Mouse (Mus musculus) forebrain, embryonic 12.5 days (tissue): ENCODE data around the gene Slc23a2. TPM values are rescaled to one million over a fixed set of nuclear protein-coding genes. Genes with fewer than 3 reads are reported as not detected.

Source experiments
- ATAC-seq: fragments of 200-750 bp; cut with Nextera tagmentation; 2 replicates; pipeline ENCODE4 v1.8.0; 2017; ENCODE audit warnings: moderate TSS enrichment; ENCODE audit not compliant: low FRiP score
- H3K27ac ChIP-seq: fragments of 300-500 bp; sonication (generic); 2 replicates; pipeline ENCODE4 v1.5.1; 2016; ENCODE audit warnings: mild to moderate bottlenecking
- H3K27me3 ChIP-seq: fragments of 300-500 bp; sonication (generic); 2 replicates; pipeline ENCODE4 v1.6.1; 2016; ENCODE audit warnings: mild to moderate bottlenecking
- H3K36me3 ChIP-seq: fragments of 300-500 bp; sonication (generic); replicated peaks from 2 replicates; pipeline ENCODE4 v1.6.1; 2016; ENCODE audit warnings: mild to moderate bottlenecking
- H3K4me1 ChIP-seq: fragments of 300-500 bp; sonication (generic); 2 replicates; pipeline ENCODE4 v1.6.1; 2016
- H3K4me2 ChIP-seq: fragments of 300-500 bp; sonication (generic); 2 replicates; pipeline ENCODE4 v1.6.1; 2016; ENCODE audit warnings: mild to moderate bottlenecking, moderate library complexity
- H3K4me3 ChIP-seq: fragments of 300-500 bp; sonication (generic); replicated peaks from 2 replicates; pipeline ENCODE4 v1.5.1; 2016; ENCODE audit warnings: mild to moderate bottlenecking
- H3K9ac ChIP-seq: fragments of 300-500 bp; sonication (generic); 2 replicates; pipeline ENCODE4 v1.6.1; 2016; ENCODE audit warnings: mild to moderate bottlenecking
- H3K9me3 ChIP-seq: fragments of 300-500 bp; sonication (generic); 2 replicates; pipeline ENCODE4 v1.6.1; 2016
- WGBS: fragments of 180-500 bp; shearing (Covaris S2); methylation state at CpG from one replicate; pipeline ENCODE4 v1.1.7; 2016; 5-methylcytosine and 5-hydroxymethylcytosine counted together
- polyA plus RNA-seq: library from polyadenylated mRNA; unstranded; fragments of >200 nt; fragmentation: Nextera tagmentation; extraction: Ambion mirVana; gene quantifications from 2 replicates; pipeline ENCODE4 v1.2.1, GENCODE M21; 2016

Slc23a2 gene
- polyA plus RNA-seq, result 14.6 and 18.5 TPM in 2 replicates

DNA sequence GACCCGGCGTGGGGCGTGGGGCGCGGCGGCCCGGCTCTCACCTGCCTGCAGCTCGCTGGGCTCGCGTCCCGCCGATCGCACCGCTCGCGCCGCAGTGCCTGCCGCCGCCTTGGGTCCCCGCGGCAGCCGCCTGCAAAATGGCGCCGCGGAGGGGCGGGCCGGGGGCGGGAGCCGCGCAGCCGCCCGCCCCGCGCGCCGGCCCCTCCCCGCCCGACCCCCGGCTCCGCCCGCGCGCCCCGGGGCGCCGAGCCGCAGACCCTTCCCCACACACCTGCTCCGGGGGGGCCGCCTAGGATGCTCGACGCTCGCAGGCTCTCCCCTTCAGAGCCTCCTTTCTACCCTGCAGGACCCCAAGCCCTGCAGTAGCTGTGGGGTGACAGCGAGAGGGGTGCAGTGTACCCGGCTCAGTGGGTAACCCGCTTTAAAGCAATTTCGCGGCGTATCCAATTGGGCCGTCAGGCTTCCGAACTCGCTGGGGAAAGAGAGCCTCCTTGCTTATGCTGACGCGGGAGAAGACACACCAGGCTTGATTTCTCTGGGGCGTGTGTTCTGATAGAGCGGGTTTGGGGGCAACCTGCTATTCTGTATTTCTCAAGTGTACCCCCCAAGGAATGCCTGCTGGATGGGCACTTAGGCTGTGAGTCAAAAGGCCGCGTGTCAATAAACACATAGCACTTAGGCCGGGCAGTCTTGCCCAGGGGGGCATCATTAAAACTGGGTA is at the start of gene Slc23a2:
TSS of gene Slc23a2 (minus strand) at position 138 of the 721 bp plus-strand sequence.
- H3K27ac ChIP-seq, result no peak within 1 kb of the TSS
- under 1% methylated on average over 62 of the region's 68 CpGs for WGBS

DNA sequence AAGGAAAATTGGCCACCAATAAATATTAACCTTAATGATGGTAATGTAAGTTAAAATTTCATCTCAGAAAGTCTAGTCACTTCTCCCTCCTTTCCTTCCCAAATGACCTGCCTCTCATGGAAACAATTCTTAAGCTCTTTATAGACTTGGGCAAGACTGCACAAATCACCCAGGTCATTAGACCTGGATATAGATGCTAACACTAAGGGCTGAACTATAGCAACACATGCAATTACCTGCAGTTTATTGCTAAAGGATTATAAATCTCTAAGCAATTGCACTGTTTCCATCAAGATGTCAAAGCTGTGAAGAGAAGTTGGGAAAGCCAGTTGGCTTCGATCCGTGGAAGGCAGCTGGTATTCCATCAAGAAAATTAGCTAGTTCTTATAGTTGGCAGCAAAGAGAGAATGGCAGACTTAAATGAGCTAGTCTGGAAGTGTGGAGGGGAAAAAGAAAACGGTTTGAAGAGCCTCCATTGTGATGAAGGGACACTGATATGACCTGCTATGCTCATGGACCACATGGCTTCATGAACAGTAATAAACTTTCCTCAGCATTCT is 45.8 kb upstream of the Slc23a2 start:
- no peak for ATAC-seq
- Histone ChIP-seq H3K27ac (no peak overlapping the region), H3K4me1 (no peaks in the 10 kb centered on the region), H3K36me3 (no peaks in the 10 kb centered on the region), H3K27me3 (no peaks in the 10 kb centered on the region), H3K4me2 (no peak overlapping the region), H3K9ac (no peak overlapping the region), H3K4me3 (no peak overlapping the region), H3K9me3 (no peaks in the 10 kb centered on the region)
- 85% methylated on average over 3 of the region's 3 CpGs for WGBS

More for the DNA sequence above, at the start of gene Slc23a2:
- H3K27me3 ChIP-seq, result peaks cover 12% of the 10 kb centered on the region; the same call in 1 of the 2 replicates
- peak within 1 kb of the TSS; percentile 69 for H3K4me2 ChIP-seq
- H3K36me3 ChIP-seq, result no peaks in the 10 kb centered on the region
- peak within 1 kb of the TSS; percentile 90 for H3K4me3 ChIP-seq
- peak; percentile 85 for ATAC-seq
- H3K9ac ChIP-seq, result peak within 1 kb of the TSS; percentile 93
- no peaks in the 10 kb centered on the region for H3K9me3 ChIP-seq
- H3K4me1 ChIP-seq, result peaks cover 19% of the 10 kb centered on the region

DNA sequence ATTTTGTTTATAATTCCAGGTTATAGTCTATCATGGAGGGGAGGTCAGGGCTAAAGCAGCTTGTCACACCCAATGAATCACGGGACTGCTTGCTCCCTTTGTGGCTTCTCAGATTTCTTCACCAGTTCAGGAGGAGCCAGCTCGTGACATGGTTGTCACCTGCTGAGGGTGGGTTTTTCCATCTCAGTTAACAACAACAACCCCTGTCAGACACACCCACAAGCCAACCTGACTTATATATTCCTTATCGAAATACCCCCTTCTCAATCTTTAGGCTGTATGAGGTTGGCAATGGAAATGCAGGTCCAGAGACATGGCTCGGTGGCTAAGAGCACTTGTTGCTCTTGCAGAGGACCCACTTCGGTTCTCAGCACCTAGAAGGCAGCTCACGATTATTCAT is 39.0 kb upstream of the Slc23a2 start:
- H3K9me3 ChIP-seq, result no peaks in the 10 kb centered on the region
- no peak overlapping the region for H3K4me2 ChIP-seq
- no peaks in the 10 kb centered on the region for H3K4me1 ChIP-seq
- no peak for ATAC-seq
- no peak overlapping the region for H3K4me3 ChIP-seq
- H3K9ac ChIP-seq, result no peak overlapping the region
- no peaks in the 10 kb centered on the region for H3K27me3 ChIP-seq
- WGBS, result 81% methylated on average over 6 of the region's 6 CpGs
- no peaks in the 10 kb centered on the region for H3K36me3 ChIP-seq
- no peak overlapping the region for H3K27ac ChIP-seq

- Histone ChIP-seq H3K4me2 (no peak overlapping the region), H3K27me3 (no peaks in the 10 kb centered on the region), H3K9me3 (no peaks in the 10 kb centered on the region), H3K4me1 (no peaks in the 10 kb centered on the region), H3K9ac (no peak overlapping the region), H3K27ac (no peak overlapping the region), H3K36me3 (no peaks in the 10 kb centered on the region), H3K4me3 (no peak overlapping the region)
- 77% methylated on average over 1 of the region's 1 CpGs for WGBS
- no peak for ATAC-seq
Measured at GRCm38 (mm10) chr2:132180463-132181205, 35.7 kb upstream of the Slc23a2 start.

DNA sequence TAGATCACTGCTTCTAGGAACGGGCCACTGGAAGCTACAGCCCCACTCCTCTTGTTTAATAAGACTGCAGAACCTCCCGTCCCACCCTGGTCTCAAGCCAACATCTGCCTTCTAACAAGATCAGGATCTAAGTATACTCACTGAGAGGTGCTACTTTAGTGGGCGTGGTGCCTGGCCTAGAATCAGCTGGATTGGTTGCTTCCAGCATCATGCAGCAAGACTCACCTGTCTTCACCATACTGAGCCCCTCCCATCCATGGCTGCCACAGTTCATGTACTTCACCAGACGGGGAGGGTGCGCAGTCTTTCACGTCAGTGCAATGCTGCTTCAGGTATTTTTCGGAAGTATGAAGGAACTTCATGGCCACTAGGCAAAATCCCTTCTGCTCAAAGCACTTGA is 34.5 kb upstream of the Slc23a2 start:
- Histone ChIP-seq H3K27me3 (no peaks in the 10 kb centered on the region), H3K27ac (no peak overlapping the region), H3K4me3 (no peak overlapping the region), H3K4me2 (no peak overlapping the region), H3K4me1 (no peaks in the 10 kb centered on the region), H3K9ac (no peak overlapping the region), H3K9me3 (no peaks in the 10 kb centered on the region), H3K36me3 (no peaks in the 10 kb centered on the region)
- WGBS, result 90% methylated on average over 7 of the region's 7 CpGs
- ATAC-seq, result no peak

- 88% methylated on average over 9 of the region's 9 CpGs for WGBS
- H3K36me3 ChIP-seq, result no peaks in the 10 kb centered on the region
- H3K4me3 ChIP-seq, result no peak overlapping the region
- ATAC-seq, result no peak
- H3K27ac ChIP-seq, result no peak overlapping the region
- H3K9ac ChIP-seq, result no peak overlapping the region
- no peak overlapping the region for H3K4me2 ChIP-seq
- no peaks in the 10 kb centered on the region for H3K4me1 ChIP-seq
- no peaks in the 10 kb centered on the region for H3K9me3 ChIP-seq
- no peaks in the 10 kb centered on the region for H3K27me3 ChIP-seq
Measured at GRCm38 (mm10) chr2:132177406-132177805, 32.5 kb upstream of the Slc23a2 start.

DNA sequence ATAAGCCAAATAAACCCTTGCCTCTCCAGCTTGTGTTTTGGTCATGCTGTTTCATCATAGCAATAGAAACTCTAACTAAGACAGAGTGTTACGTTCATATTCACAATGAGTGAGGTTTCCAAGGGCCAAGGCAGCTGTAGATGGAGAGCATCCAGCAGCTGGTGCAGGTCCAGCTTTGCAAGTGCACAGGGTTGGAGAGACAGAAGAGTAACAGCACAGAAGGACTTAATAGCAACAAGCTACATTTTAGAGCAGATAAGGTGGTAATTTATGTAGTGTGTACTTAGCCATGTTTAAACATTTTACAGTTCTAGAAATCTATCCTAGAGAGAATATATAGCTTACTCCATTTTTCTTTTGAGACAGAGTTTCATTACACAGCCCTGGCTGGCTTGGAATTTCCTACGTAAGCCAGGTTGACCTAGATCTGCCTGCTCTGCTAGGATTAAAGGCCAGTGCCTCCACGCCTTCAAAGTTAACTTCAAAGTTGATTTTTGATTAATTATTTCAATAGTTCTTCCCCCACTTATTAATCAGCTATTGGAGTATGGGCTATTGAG is 31.5 kb upstream of the Slc23a2 start:
- H3K9me3 ChIP-seq, result no peaks in the 10 kb centered on the region
- no peaks in the 10 kb centered on the region for H3K4me1 ChIP-seq
- no peak overlapping the region for H3K27ac ChIP-seq
- no peak for ATAC-seq
- WGBS, result 84% methylated on average over 3 of the region's 3 CpGs
- H3K4me3 ChIP-seq, result no peak overlapping the region
- H3K9ac ChIP-seq, result no peak overlapping the region
- no peaks in the 10 kb centered on the region for H3K36me3 ChIP-seq
- no peaks in the 10 kb centered on the region for H3K27me3 ChIP-seq
- H3K4me2 ChIP-seq, result no peak overlapping the region

DNA sequence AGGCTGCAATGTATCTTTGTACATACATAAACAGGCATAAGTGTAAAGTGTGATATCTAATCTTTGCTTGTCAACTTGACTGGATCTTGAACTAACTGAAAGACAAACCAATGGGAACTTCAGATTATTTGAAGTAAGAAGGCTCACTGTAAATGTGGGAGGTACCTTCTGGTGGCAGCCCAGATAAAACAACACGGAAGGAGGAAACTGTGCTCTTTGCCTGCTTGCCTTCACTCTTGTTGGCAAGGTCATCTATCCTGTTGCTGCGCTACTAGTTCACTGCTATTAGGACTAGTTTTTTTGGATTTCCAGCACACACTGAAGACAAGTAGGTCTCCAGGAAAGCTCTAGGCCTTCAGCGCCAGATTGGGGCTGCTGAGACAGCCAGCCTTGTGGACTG is 29.1 kb upstream of the Slc23a2 start:
- no peak for ATAC-seq
- Histone ChIP-seq H3K27ac (no peak overlapping the region), H3K27me3 (no peaks in the 10 kb centered on the region), H3K36me3 (no peaks in the 10 kb centered on the region), H3K9ac (no peak overlapping the region), H3K9me3 (no peaks in the 10 kb centered on the region), H3K4me2 (no peak overlapping the region), H3K4me1 (no peaks in the 10 kb centered on the region), H3K4me3 (no peak overlapping the region)
- WGBS, result 89% methylated on average over 3 of the region's 3 CpGs

- no peaks in the 10 kb centered on the region for H3K36me3 ChIP-seq
- H3K9me3 ChIP-seq, result no peaks in the 10 kb centered on the region
- no peak overlapping the region for H3K9ac ChIP-seq
- H3K4me1 ChIP-seq, result no peaks in the 10 kb centered on the region
- WGBS, result 91% methylated on average over 8 of the region's 8 CpGs
- H3K4me2 ChIP-seq, result no peak overlapping the region
- no peaks in the 10 kb centered on the region for H3K27me3 ChIP-seq
- H3K27ac ChIP-seq, result no peak overlapping the region
- ATAC-seq, result no peak
- no peak overlapping the region for H3K4me3 ChIP-seq
Measured at GRCm38 (mm10) chr2:132171939-132172338, 27.0 kb upstream of the Slc23a2 start.

DNA sequence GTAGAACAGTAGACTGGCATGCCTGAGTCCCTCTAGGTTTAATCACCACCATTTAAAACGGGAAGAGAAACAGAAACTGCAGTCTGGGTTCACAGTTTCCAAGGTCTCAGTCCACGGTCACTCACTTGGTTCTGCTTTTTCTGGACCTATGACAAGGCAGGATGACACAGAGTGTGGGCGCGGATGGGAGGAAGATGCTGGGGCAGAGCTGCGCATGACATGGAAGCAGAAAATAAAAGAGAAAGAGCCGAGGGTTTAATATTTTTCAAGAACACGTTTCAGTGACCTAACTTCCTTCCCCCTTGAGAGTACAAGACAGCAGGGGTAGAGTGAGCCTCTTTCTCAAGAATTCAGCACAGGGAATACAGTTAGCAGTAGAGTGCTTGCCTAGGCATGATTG is 24.2 kb upstream of the Slc23a2 start:
- H3K9me3 ChIP-seq, result no peaks in the 10 kb centered on the region
- 84% methylated on average over 7 of the region's 7 CpGs for WGBS
- no peaks in the 10 kb centered on the region for H3K4me1 ChIP-seq
- no peak for ATAC-seq
- H3K4me3 ChIP-seq, result no peak overlapping the region
- H3K9ac ChIP-seq, result no peak overlapping the region
- no peaks in the 10 kb centered on the region for H3K27me3 ChIP-seq
- H3K36me3 ChIP-seq, result no peaks in the 10 kb centered on the region
- no peak overlapping the region for H3K27ac ChIP-seq
- H3K4me2 ChIP-seq, result no peak overlapping the region

GRCm38 (mm10) chr2:132163626-132164025 is 18.7 kb upstream of the Slc23a2 start:
- Histone ChIP-seq H3K27ac (no peak overlapping the region), H3K4me1 (no peaks in the 10 kb centered on the region), H3K4me3 (no peak overlapping the region), H3K36me3 (no peaks in the 10 kb centered on the region), H3K27me3 (no peaks in the 10 kb centered on the region), H3K9me3 (no peaks in the 10 kb centered on the region), H3K4me2 (no peak overlapping the region), H3K9ac (no peak overlapping the region)
- WGBS, result 82% methylated on average over 1 of the region's 1 CpGs
- ATAC-seq, result no peak

DNA sequence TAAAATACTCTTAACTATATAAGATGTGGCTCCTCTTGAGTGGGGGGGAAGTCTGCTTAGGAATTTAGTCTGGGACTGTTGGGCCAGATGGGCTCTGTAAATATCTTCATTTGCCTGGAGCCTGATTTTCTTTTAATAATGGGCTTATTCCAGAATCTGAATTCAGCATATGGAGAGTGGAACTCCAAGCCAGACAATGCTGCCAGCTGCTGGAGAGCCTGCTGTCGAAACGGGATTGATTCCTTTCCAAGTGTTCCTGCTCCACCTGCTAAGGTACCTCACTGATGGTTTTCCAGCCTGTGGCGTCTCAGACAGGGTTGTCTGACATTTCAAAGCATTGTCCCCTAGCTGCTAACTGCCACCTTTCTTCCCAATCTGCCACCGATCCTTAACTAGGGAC is 12.6 kb upstream of the Slc23a2 start:
- Histone ChIP-seq H3K27me3 (no peaks in the 10 kb centered on the region), H3K27ac (no peak overlapping the region), H3K4me1 (no peaks in the 10 kb centered on the region), H3K4me2 (no peak overlapping the region), H3K9me3 (no peaks in the 10 kb centered on the region), H3K9ac (no peak overlapping the region), H3K4me3 (no peak overlapping the region), H3K36me3 (no peaks in the 10 kb centered on the region)
- no peak for ATAC-seq
- WGBS, result 72% methylated on average over 4 of the region's 4 CpGs
